Mouse (Mus musculus) midbrain, postnatal 0 days (tissue): ENCODE measurements around the gene Slc46a3. TPM values are rescaled to one million over a fixed set of nuclear protein-coding genes. Genes with fewer than 3 reads are reported as not detected.

Experiments
- ATAC-seq: fragments of 200-750 bp; cut with Nextera tagmentation; 2 replicates; pipeline ENCODE4 v1.8.0; 2017; ENCODE audit warnings: moderate number of reproducible peaks, mild to moderate bottlenecking, moderate TSS enrichment, moderate library complexity; ENCODE audit not compliant: low FRiP score
- DNase-seq: peaks from one replicate; pipeline ENCODE4 v3.0.0-alpha.2; 2015; ENCODE audit warnings: low spot score
- H3K27ac ChIP-seq: fragments of 300-500 bp; sonication (generic); 2 replicates; pipeline ENCODE4 v1.5.1; 2014; ENCODE audit warnings: low read depth, mild to moderate bottlenecking, low read length, mixed read lengths
- H3K27me3 ChIP-seq: fragments of 300-500 bp; sonication (generic); 2 replicates; pipeline ENCODE4 v1.6.1; 2014; ENCODE audit warnings: low read length, control low read depth, mixed read lengths; ENCODE audit not compliant: insufficient read depth
- H3K36me3 ChIP-seq: fragments of 300-500 bp; sonication (generic); 2 replicates; pipeline ENCODE4 v1.6.1; 2014; ENCODE audit warnings: low read length, control low read depth, mixed read lengths; ENCODE audit not compliant: insufficient read depth
- H3K4me1 ChIP-seq: fragments of 300-500 bp; sonication (generic); 2 replicates; pipeline ENCODE4 v1.6.1; 2014; ENCODE audit warnings: mild to moderate bottlenecking, control low read depth, antibody characterized with exemption, low read length, mixed read lengths; ENCODE audit not compliant: insufficient read depth
- H3K4me2 ChIP-seq: fragments of 300-500 bp; sonication (generic); 2 replicates; pipeline ENCODE4 v1.6.1; 2014; ENCODE audit warnings: low read depth, mild to moderate bottlenecking, low read length, mixed read lengths; ENCODE audit not compliant: poor library complexity, severe bottlenecking
- H3K4me3 ChIP-seq: fragments of 300-500 bp; sonication (generic); 2 replicates; pipeline ENCODE4 v1.5.1; 2014; ENCODE audit warnings: low read depth, mild to moderate bottlenecking, low read length, moderate library complexity
- H3K9ac ChIP-seq: fragments of 300-500 bp; sonication (generic); replicated peaks from 2 replicates; pipeline ENCODE4 v1.6.1; 2014; ENCODE audit warnings: mild to moderate bottlenecking, low read length, moderate library complexity, mixed read lengths; ENCODE audit not compliant: poor library complexity, severe bottlenecking
- H3K9me3 ChIP-seq: fragments of 300-500 bp; sonication (generic); 2 replicates; pipeline ENCODE4 v1.6.1; 2016; ENCODE audit warnings: low read length, control low read depth
- CTCF ChIP-seq: IDR thresholded peaks from 2 replicates; pipeline ENCODE4 v1.5.1; 2016; ENCODE audit warnings: antibody characterized with exemption, mild to moderate bottlenecking
- WGBS: fragments of 180-500 bp; shearing (Covaris S2); extraction: QIAGEN DNeasy Blood & Tissue Kit; methylation state at CpG from one replicate; pipeline ENCODE4 v1.1.7; 2014; 5-methylcytosine and 5-hydroxymethylcytosine counted together
- polyA plus RNA-seq: library from polyadenylated mRNA; unstranded; fragments of >200 nt; fragmentation: Nextera tagmentation; extraction: Ambion mirVana; gene quantifications from 2 replicates; pipeline ENCODE4 v1.2.1, GENCODE M21; 2015
- total RNA-seq: library from RNA; depleted of rRNA; stranded (reverse); fragments of >200 nt; gene quantifications from 2 replicates; pipeline ENCODE4 v1.2.3, GENCODE M21; 2014

Gene Slc46a3
- total and polyA plus RNA-seq, 2 experiments from 2014 or later = 4.1 to 5.2 TPM

GRCm38 (mm10) chr5:147924621-147925020 is 30.0 kb upstream of the Slc46a3 start:
- Histone ChIP-seq H3K27ac (no peak overlapping the region), H3K4me3 (no peak overlapping the region), H3K4me1 (no peaks in the 10 kb centered on the region), H3K36me3 (no peaks in the 10 kb centered on the region), H3K27me3 (no peaks in the 10 kb centered on the region), H3K9ac (no peak overlapping the region), H3K4me2 (no peak overlapping the region), H3K9me3 (no peaks in the 10 kb centered on the region)
- ATAC-seq (no peak), DNase-seq (no peak)
- WGBS = 80% methylated on average over 5 of the region's 5 CpGs
- no peak for TF ChIP-seq CTCF

GRCm38 (mm10) chr5:147918044-147918846 is 23.6 kb upstream of the Slc46a3 start:
- H3K4me2 ChIP-seq = no peak overlapping the region
- TF ChIP-seq CTCF = no peak
- no peak overlapping the region for H3K27ac ChIP-seq
- H3K27me3 ChIP-seq = no peaks in the 10 kb centered on the region
- H3K4me1 ChIP-seq = no peaks in the 10 kb centered on the region
- no peaks in the 10 kb centered on the region for H3K36me3 ChIP-seq
- no peak overlapping the region for H3K4me3 ChIP-seq
- ATAC-seq (no peak), DNase-seq (no peak)
- H3K9ac ChIP-seq = no peak overlapping the region
- WGBS = 74% methylated on average over 17 of the region's 17 CpGs
- H3K9me3 ChIP-seq = no peaks in the 10 kb centered on the region

- TF ChIP-seq CTCF = no peak
Observed at GRCm38 (mm10) chr5:147916171-147916570, 21.6 kb upstream of the Slc46a3 start.

GRCm38 (mm10) chr5:147915038-147915566 is 20.5 kb upstream of the Slc46a3 start:
- Histone ChIP-seq H3K27ac (no peak overlapping the region), H3K27me3 (no peaks in the 10 kb centered on the region), H3K4me1 (no peaks in the 10 kb centered on the region), H3K4me2 (no peak overlapping the region), H3K9me3 (no peaks in the 10 kb centered on the region), H3K9ac (no peak overlapping the region), H3K36me3 (no peaks in the 10 kb centered on the region), H3K4me3 (no peak overlapping the region)
- no peak for ATAC-seq
- peak; percentile 27; the same call in 1 of the 2 replicates for TF ChIP-seq CTCF
- WGBS = 61% methylated on average over 6 of the region's 6 CpGs
- DNase-seq = no peak

More at GRCm38 (mm10) chr5:147916171-147916570, 21.6 kb upstream of the Slc46a3 start:
- no peak overlapping the region for H3K4me2 ChIP-seq
- H3K36me3 ChIP-seq = no peaks in the 10 kb centered on the region
- no peaks in the 10 kb centered on the region for H3K9me3 ChIP-seq
- H3K9ac ChIP-seq = no peak overlapping the region
- ATAC-seq (no peak), DNase-seq (no peak)
- H3K27ac ChIP-seq = no peak overlapping the region
- H3K27me3 ChIP-seq = no peaks in the 10 kb centered on the region
- H3K4me3 ChIP-seq = no peak overlapping the region
- 84% methylated on average over 9 of the region's 9 CpGs for WGBS
- no peaks in the 10 kb centered on the region for H3K4me1 ChIP-seq

GRCm38 (mm10) chr5:147913241-147913842 is 18.7 kb upstream of the Slc46a3 start:
- no peak for ATAC-seq
- Histone ChIP-seq H3K27ac (no peak overlapping the region), H3K9me3 (no peaks in the 10 kb centered on the region), H3K4me1 (no peaks in the 10 kb centered on the region), H3K36me3 (no peaks in the 10 kb centered on the region), H3K9ac (no peak overlapping the region), H3K4me2 (no peak overlapping the region), H3K27me3 (no peaks in the 10 kb centered on the region), H3K4me3 (no peak overlapping the region)
- no peak for DNase-seq
- 45% methylated on average over 14 of the region's 14 CpGs for WGBS
- TF ChIP-seq CTCF = no peak

- H3K4me1 ChIP-seq = no peaks in the 10 kb centered on the region
- ATAC-seq = no peak
- H3K9ac ChIP-seq = no peak overlapping the region
- no peak overlapping the region for H3K4me3 ChIP-seq
- no peaks in the 10 kb centered on the region for H3K9me3 ChIP-seq
- TF ChIP-seq CTCF = no peak
- 78% methylated on average over 5 of the region's 5 CpGs for WGBS
- H3K36me3 ChIP-seq = no peaks in the 10 kb centered on the region
- no peak overlapping the region for H3K4me2 ChIP-seq
- H3K27ac ChIP-seq = no peak overlapping the region
- DNase-seq = no peak
- H3K27me3 ChIP-seq = no peaks in the 10 kb centered on the region
Observed at GRCm38 (mm10) chr5:147911744-147912143, 17.1 kb upstream of the Slc46a3 start.
